Mouse (Mus musculus): ENCODE results near the gene Satb2. TPM values are rescaled to one million over a fixed set of nuclear protein-coding genes. Genes with fewer than 3 reads are reported as not detected.

Satb2 gene
- polyA plus RNA-seq, 1 experiment from 2014 or later, result 16.0 TPM

DNA sequence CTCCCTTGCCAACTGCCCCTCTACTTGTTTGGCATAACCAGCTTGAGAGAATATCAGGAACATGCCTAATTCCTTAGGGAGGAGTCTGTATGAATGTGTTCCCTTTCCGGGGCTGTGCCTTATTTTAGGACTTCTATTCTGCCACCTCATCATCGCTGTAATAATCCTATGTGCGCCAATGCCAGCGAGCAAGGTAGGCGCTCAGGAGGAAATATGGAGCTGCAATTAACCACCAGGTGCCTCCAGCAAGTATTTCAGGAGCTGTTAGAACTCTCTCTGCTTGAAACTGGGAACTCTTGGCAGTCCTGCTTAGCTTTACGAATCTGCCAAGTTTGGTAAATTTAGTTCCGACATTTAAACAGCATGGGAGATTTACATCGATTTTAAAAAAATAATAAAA, 128.0 kb downstream of the Satb2 start:
- Histone ChIP-seq H3K9me3 (ENCODE audit: control insufficient read depth, low read length) (no peaks in the 10 kb centered on the region), H3K4me2 (ENCODE audit: low read depth, low read length) (no peak overlapping the region), H3K4me1 (ENCODE audit: control insufficient read depth, insufficient read depth, low read length) (no peaks in the 10 kb centered on the region), H3K36me3 (ENCODE audit: control insufficient read depth, insufficient read depth, low read length) (no peaks in the 10 kb centered on the region), H3K27ac (replicated peaks; ENCODE audit: low read depth, low read length) (no peak overlapping the region), H3K4me3 (ENCODE audit: low read depth, low read length) (no peak overlapping the region), H3K9ac (ENCODE audit: low read depth, low read length) (no peak overlapping the region), H3K27me3 (replicated peaks; ENCODE audit: control insufficient read depth, insufficient read depth, low read length) (no peaks in the 10 kb centered on the region)
- DNase-seq (ENCODE audit: low spot score) (no peak), ATAC-seq (ENCODE audit: low read depth) (no peak)
- 84% methylated on average over 8 of the region's 8 CpGs for WGBS

DNA sequence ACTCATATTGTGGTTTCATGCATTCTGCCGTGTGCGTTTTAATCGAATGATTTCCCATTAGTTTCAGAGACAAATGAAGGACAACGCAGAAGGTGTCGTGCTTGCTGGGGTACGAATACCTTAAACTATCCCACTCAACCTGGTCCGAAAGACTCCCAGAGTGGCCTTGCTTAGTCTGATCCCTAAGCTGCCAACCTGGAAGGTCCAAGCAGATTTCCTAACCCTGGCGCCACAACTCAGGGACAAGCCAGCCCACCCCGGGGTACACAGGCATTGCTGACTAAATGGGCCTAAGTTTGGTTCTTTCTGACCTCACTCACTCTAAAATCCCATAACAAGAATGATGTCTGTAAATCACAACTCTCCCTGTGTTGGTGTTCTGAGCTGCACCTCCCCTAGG, 132.1 kb downstream of the Satb2 start:
- no peaks in the 10 kb centered on the region for H3K36me3 ChIP-seq (ENCODE audit: control insufficient read depth, insufficient read depth, low read length)
- no peak overlapping the region for H3K9ac ChIP-seq (ENCODE audit: low read depth, low read length)
- no peak overlapping the region for H3K4me3 ChIP-seq (ENCODE audit: low read depth, low read length)
- no peak overlapping the region for H3K4me2 ChIP-seq (ENCODE audit: low read depth, low read length)
- WGBS, result 89% methylated on average over 9 of the region's 9 CpGs
- H3K4me1 ChIP-seq (ENCODE audit: control insufficient read depth, insufficient read depth, low read length), result no peaks in the 10 kb centered on the region
- ATAC-seq (ENCODE audit: low read depth), result no peak
- H3K27me3 ChIP-seq (replicated peaks; ENCODE audit: control insufficient read depth, insufficient read depth, low read length), result no peaks in the 10 kb centered on the region
- H3K9me3 ChIP-seq (ENCODE audit: control insufficient read depth, low read length), result no peaks in the 10 kb centered on the region
- no peak overlapping the region for H3K27ac ChIP-seq (replicated peaks; ENCODE audit: low read depth, low read length)
- DNase-seq (ENCODE audit: low spot score), result no peak

DNA sequence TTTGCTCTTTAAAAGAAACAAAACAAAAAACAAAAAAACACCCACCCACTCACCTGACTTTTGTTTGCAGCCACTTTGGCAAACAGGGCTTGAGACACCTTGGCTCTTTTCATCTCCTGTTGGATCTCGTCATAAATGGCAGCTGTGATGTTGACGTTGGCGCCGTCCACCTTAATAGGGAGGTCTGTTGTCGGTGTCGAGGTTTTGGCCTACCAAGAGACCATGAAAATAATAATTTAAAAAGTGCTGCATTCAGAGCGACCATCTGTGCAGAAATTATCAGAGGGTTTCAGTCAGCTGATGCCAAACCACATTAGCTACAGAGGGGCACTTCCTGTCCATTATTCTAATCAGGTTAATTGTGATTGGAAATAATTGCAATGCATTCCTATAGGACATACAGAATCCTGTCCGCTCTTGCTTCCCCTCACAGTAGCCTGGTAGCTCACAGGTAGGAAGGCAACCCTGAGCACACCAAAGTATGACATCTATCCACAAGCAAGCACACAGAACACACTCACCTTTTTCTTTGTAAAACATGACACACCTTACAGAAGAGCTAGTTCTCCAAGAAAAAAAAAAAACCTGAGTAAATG, 132.8 kb downstream of the Satb2 start:
- Histone ChIP-seq H3K4me3 (ENCODE audit: low read depth, low read length) (no peak overlapping the region), H3K9me3 (ENCODE audit: control insufficient read depth, low read length) (no peaks in the 10 kb centered on the region), H3K4me2 (ENCODE audit: low read depth, low read length) (no peak overlapping the region), H3K4me1 (ENCODE audit: control insufficient read depth, insufficient read depth, low read length) (no peaks in the 10 kb centered on the region), H3K36me3 (ENCODE audit: control insufficient read depth, insufficient read depth, low read length) (no peaks in the 10 kb centered on the region), H3K9ac (ENCODE audit: low read depth, low read length) (no peak overlapping the region), H3K27me3 (replicated peaks; ENCODE audit: control insufficient read depth, insufficient read depth, low read length) (no peaks in the 10 kb centered on the region), H3K27ac (replicated peaks; ENCODE audit: low read depth, low read length) (no peak overlapping the region)
- DNase-seq (ENCODE audit: low spot score), result no peak
- no peak for ATAC-seq (ENCODE audit: low read depth)
- WGBS, result 71% methylated on average over 8 of the region's 8 CpGs

DNA sequence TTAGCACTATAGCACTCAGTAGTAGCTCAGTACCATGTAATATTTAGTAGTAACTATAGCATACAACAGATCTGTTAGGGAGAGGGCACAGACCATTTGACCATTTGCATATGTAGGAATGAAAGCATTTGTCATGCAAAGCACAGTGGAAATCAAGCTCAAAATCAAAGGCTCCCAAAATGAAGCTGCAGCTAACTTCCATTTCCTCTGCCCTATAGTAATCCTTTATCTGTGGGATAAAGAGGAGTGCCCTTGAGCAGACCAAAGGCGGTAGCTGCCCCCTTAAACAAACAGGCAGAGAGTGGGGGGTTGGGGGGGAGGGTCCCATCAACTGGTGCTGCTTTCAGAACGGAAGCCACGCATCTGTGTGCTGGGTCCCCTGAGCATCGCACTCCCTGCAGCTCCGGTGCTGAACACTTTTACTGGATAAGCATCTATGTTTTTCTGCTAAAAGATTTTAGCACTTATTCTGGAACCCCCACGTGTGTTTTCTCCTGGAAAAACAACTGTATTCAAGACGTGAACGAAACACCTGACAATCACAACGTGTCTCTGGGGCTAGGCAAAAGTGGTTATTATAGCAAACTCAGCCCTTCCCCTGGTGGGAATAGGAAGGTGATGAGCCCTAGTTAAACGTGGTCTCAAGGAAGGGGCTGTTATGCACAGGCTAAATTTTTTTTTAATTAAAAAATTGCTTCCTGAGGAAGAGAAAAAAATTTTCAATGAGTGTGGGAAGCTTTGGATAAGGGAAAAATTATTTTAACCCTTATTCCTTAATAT, 133.7 kb downstream of the Satb2 start:
- DNase-seq (ENCODE audit: low spot score), result peak; percentile 19
- H3K4me1 ChIP-seq (ENCODE audit: control insufficient read depth, insufficient read depth, low read length), result no peaks in the 10 kb centered on the region
- no peak overlapping the region for H3K27ac ChIP-seq (replicated peaks; ENCODE audit: low read depth, low read length)
- H3K27me3 ChIP-seq (replicated peaks; ENCODE audit: control insufficient read depth, insufficient read depth, low read length), result no peaks in the 10 kb centered on the region
- H3K9ac ChIP-seq (ENCODE audit: low read depth, low read length), result no peak overlapping the region
- H3K4me3 ChIP-seq (ENCODE audit: low read depth, low read length), result no peak overlapping the region
- WGBS, result 18% methylated on average over 10 of the region's 10 CpGs
- no peaks in the 10 kb centered on the region for H3K9me3 ChIP-seq (ENCODE audit: control insufficient read depth, low read length)
- ATAC-seq (ENCODE audit: low read depth), result peak; percentile 73; the same call in 1 of the 2 replicates
- H3K4me2 ChIP-seq (ENCODE audit: low read depth, low read length), result no peak overlapping the region
- H3K36me3 ChIP-seq (ENCODE audit: control insufficient read depth, insufficient read depth, low read length), result no peaks in the 10 kb centered on the region

GRCm38 (mm10) chr1:56838901-56839300, 139.5 kb downstream of the Satb2 start:
- WGBS, result 30% methylated on average over 1 of the region's 1 CpGs
- H3K4me3 ChIP-seq (ENCODE audit: low read depth, low read length), result no peak overlapping the region
- no peaks in the 10 kb centered on the region for H3K4me1 ChIP-seq (ENCODE audit: control insufficient read depth, insufficient read depth, low read length)
- H3K27ac ChIP-seq (replicated peaks; ENCODE audit: low read depth, low read length), result no peak overlapping the region
- no peaks in the 10 kb centered on the region for H3K27me3 ChIP-seq (replicated peaks; ENCODE audit: control insufficient read depth, insufficient read depth, low read length)
- H3K9ac ChIP-seq (ENCODE audit: low read depth, low read length), result no peak overlapping the region
- no peak overlapping the region for H3K4me2 ChIP-seq (ENCODE audit: low read depth, low read length)
- H3K9me3 ChIP-seq (ENCODE audit: control insufficient read depth, low read length), result no peaks in the 10 kb centered on the region
- H3K36me3 ChIP-seq (ENCODE audit: control insufficient read depth, insufficient read depth, low read length), result no peaks in the 10 kb centered on the region
- DNase-seq (ENCODE audit: low spot score) (peak; percentile 64), ATAC-seq (ENCODE audit: low read depth) (no peak)

GRCm38 (mm10) chr1:56833984-56834900, 144.2 kb downstream of the Satb2 start:
- 81% methylated on average over 6 of the region's 6 CpGs for WGBS
- no peaks in the 10 kb centered on the region for H3K4me1 ChIP-seq (ENCODE audit: control insufficient read depth, insufficient read depth, low read length)
- DNase-seq (ENCODE audit: low spot score), result no peak
- H3K4me2 ChIP-seq (ENCODE audit: low read depth, low read length), result no peak overlapping the region
- H3K27ac ChIP-seq (replicated peaks; ENCODE audit: low read depth, low read length), result no peak overlapping the region
- H3K9me3 ChIP-seq (ENCODE audit: control insufficient read depth, low read length), result no peaks in the 10 kb centered on the region
- H3K9ac ChIP-seq (ENCODE audit: low read depth, low read length), result no peak overlapping the region
- peaks cover 18% of the 10 kb centered on the region for H3K36me3 ChIP-seq (ENCODE audit: control insufficient read depth, insufficient read depth, low read length)
- no peak overlapping the region for H3K4me3 ChIP-seq (ENCODE audit: low read depth, low read length)
- no peaks in the 10 kb centered on the region for H3K27me3 ChIP-seq (replicated peaks; ENCODE audit: control insufficient read depth, insufficient read depth, low read length)
- no peak; the same call in 1 of the 2 replicates for ATAC-seq (ENCODE audit: low read depth)

GRCm38 (mm10) chr1:56833307-56833706, 145.1 kb downstream of the Satb2 start:
- no peak overlapping the region for H3K4me3 ChIP-seq (ENCODE audit: low read depth, low read length)
- H3K9me3 ChIP-seq (ENCODE audit: control insufficient read depth, low read length), result no peaks in the 10 kb centered on the region
- no peak overlapping the region for H3K9ac ChIP-seq (ENCODE audit: low read depth, low read length)
- H3K27ac ChIP-seq (replicated peaks; ENCODE audit: low read depth, low read length), result no peak overlapping the region
- no peak overlapping the region for H3K4me2 ChIP-seq (ENCODE audit: low read depth, low read length)
- DNase-seq (ENCODE audit: low spot score), result peak; percentile 84
- no peaks in the 10 kb centered on the region for H3K4me1 ChIP-seq (ENCODE audit: control insufficient read depth, insufficient read depth, low read length)
- 23% methylated on average over 6 of the region's 6 CpGs for WGBS
- ATAC-seq (ENCODE audit: low read depth), result peak; percentile 92
- H3K27me3 ChIP-seq (replicated peaks; ENCODE audit: control insufficient read depth, insufficient read depth, low read length), result no peaks in the 10 kb centered on the region
- H3K36me3 ChIP-seq (ENCODE audit: control insufficient read depth, insufficient read depth, low read length), result peaks cover 27% of the 10 kb centered on the region

- Histone ChIP-seq H3K36me3 (ENCODE audit: control insufficient read depth, insufficient read depth, low read length) (peaks cover 33% of the 10 kb centered on the region), H3K4me1 (ENCODE audit: control insufficient read depth, insufficient read depth, low read length) (no peaks in the 10 kb centered on the region), H3K4me3 (ENCODE audit: low read depth, low read length) (no peak overlapping the region), H3K27ac (replicated peaks; ENCODE audit: low read depth, low read length) (no peak overlapping the region), H3K9me3 (ENCODE audit: control insufficient read depth, low read length) (no peaks in the 10 kb centered on the region), H3K9ac (ENCODE audit: low read depth, low read length) (no peak overlapping the region), H3K27me3 (replicated peaks; ENCODE audit: control insufficient read depth, insufficient read depth, low read length) (no peaks in the 10 kb centered on the region), H3K4me2 (ENCODE audit: low read depth, low read length) (no peak overlapping the region)
- DNase-seq (ENCODE audit: low spot score) (no peak), ATAC-seq (ENCODE audit: low read depth) (no peak)
- 84% methylated on average over 8 of the region's 8 CpGs for WGBS
Measured at GRCm38 (mm10) chr1:56832738-56833137, 145.7 kb downstream of the Satb2 start.

Measured in embryonic facial prominence, embryonic 14.5 days (tissue).